Mouse (Mus musculus) embryonic fibroblast, embryonic 13.5 days (primary cell): Measurements from ENCODE around the gene Sub1. TPM values are rescaled to one million over a fixed set of nuclear protein-coding genes. Genes with fewer than 3 reads are reported as not detected.
A peak's percentile ranks its signal among the peaks of the same experiment; 100 is the strongest.

Source experiments
- H3K27ac ChIP-seq: 2 replicates; pipeline ENCODE4 v1.5.1; 2012; ENCODE audit warnings: low read length, control low read depth, inconsistent platforms; ENCODE audit not compliant: insufficient read depth
- H3K4me1 ChIP-seq: 2 replicates; pipeline ENCODE4 v1.6.1; 2011; ENCODE audit warnings: low read length; ENCODE audit not compliant: control insufficient read depth, insufficient read depth
- H3K4me3 ChIP-seq: 2 replicates; pipeline ENCODE4 v1.5.1; 2011; ENCODE audit warnings: mild to moderate bottlenecking, control low read depth, low read length; ENCODE audit not compliant: insufficient read depth
- CTCF ChIP-seq: IDR thresholded peaks from 2 replicates; pipeline ENCODE4 v1.5.1; 2011; ENCODE audit warnings: mild to moderate bottlenecking, control low read depth, low read length, moderate library complexity, borderline replicate concordance; ENCODE audit not compliant: insufficient read depth
- POLR2A ChIP-seq: IDR thresholded peaks from 2 replicates; pipeline ENCODE4 v1.6.1; 2011; ENCODE audit warnings: low read depth, mild to moderate bottlenecking, control low read depth, low read length, moderate library complexity
- polyA plus RNA-seq: library from polyadenylated mRNA; stranded (reverse); fragments of >200 nt; gene quantifications from 2 replicates; pipeline ENCODE4 v1.2.4, GENCODE M21; 2011; ENCODE audit warnings: low read depth; ENCODE audit not compliant: missing spikeins, insufficient read length

Gene Sub1
- 170 and 174 TPM in 2 replicates for polyA plus RNA-seq

GRCm38 (mm10) chr15:11996883-11997282, at the start of gene Sub1:
Gene Sub1 (minus strand): TSS chr15:11996983.
- Histone ChIP-seq H3K4me3 (peak within 1 kb of the TSS; percentile 94), H3K27ac (0 out of 2 replicates have a peak within 1 kb of the TSS, but pooled peaks have one; percentile 30), H3K4me1 (peaks cover 2% of the 10 kb centered on the region; the same call in 1 of the 2 replicates)
- TF ChIP-seq POLR2A = no peak
- no peak for TF ChIP-seq CTCF

- H3K4me3 ChIP-seq = no peak overlapping the region
- no peak for TF ChIP-seq CTCF
- TF ChIP-seq POLR2A = no peak
- H3K27ac ChIP-seq = no peak overlapping the region
Observed at GRCm38 (mm10) chr15:12040407-12040710, 43.6 kb upstream of the Sub1 start.

GRCm38 (mm10) chr15:12039671-12040406, 43.1 kb upstream of the Sub1 start:
- no peak overlapping the region for H3K27ac ChIP-seq
- no peaks in the 10 kb centered on the region for H3K4me1 ChIP-seq
- TF ChIP-seq CTCF = no peak
- no peak for TF ChIP-seq POLR2A

More at GRCm38 (mm10) chr15:12040407-12040710, 43.6 kb upstream of the Sub1 start:
- no peaks in the 10 kb centered on the region for H3K4me1 ChIP-seq

GRCm38 (mm10) chr15:12039256-12039655, 42.5 kb upstream of the Sub1 start:
- Histone ChIP-seq H3K4me3 (no peak overlapping the region), H3K27ac (no peak overlapping the region), H3K4me1 (no peaks in the 10 kb centered on the region)
- TF ChIP-seq CTCF (no peak), POLR2A (no peak)

More at GRCm38 (mm10) chr15:12039671-12040406, 43.1 kb upstream of the Sub1 start:
- H3K4me3 ChIP-seq = no peak overlapping the region

- Histone ChIP-seq H3K4me3 (no peak overlapping the region), H3K27ac (no peak overlapping the region), H3K4me1 (no peaks in the 10 kb centered on the region)
- TF ChIP-seq CTCF (no peak), POLR2A (no peak)
Observed at GRCm38 (mm10) chr15:12037866-12038625, 41.3 kb upstream of the Sub1 start.

- no peak for TF ChIP-seq POLR2A
- no peak for TF ChIP-seq CTCF
- no peak overlapping the region for H3K27ac ChIP-seq
- H3K4me1 ChIP-seq = no peaks in the 10 kb centered on the region
- H3K4me3 ChIP-seq = no peak overlapping the region
Observed at GRCm38 (mm10) chr15:12037217-12037616, 40.4 kb upstream of the Sub1 start.

GRCm38 (mm10) chr15:12036675-12037074, 39.9 kb upstream of the Sub1 start:
- Histone ChIP-seq H3K4me1 (no peaks in the 10 kb centered on the region), H3K27ac (no peak overlapping the region), H3K4me3 (no peak overlapping the region)
- no peak for TF ChIP-seq CTCF
- no peak for TF ChIP-seq POLR2A

- no peak for TF ChIP-seq POLR2A
- TF ChIP-seq CTCF = no peak
- H3K4me3 ChIP-seq = no peak overlapping the region
- H3K27ac ChIP-seq = no peak overlapping the region
- no peaks in the 10 kb centered on the region for H3K4me1 ChIP-seq
Observed at GRCm38 (mm10) chr15:12034317-12034716, 37.5 kb upstream of the Sub1 start.

- Histone ChIP-seq H3K4me1 (no peaks in the 10 kb centered on the region), H3K27ac (no peak overlapping the region), H3K4me3 (no peak overlapping the region)
- no peak for TF ChIP-seq POLR2A
- TF ChIP-seq CTCF = no peak
Observed at GRCm38 (mm10) chr15:12033155-12033554, 36.4 kb upstream of the Sub1 start.

- no peak for TF ChIP-seq POLR2A
- no peak overlapping the region for H3K27ac ChIP-seq
- H3K4me1 ChIP-seq = no peaks in the 10 kb centered on the region
- no peak overlapping the region for H3K4me3 ChIP-seq
Observed at GRCm38 (mm10) chr15:12032512-12032911, 35.7 kb upstream of the Sub1 start.

- Histone ChIP-seq H3K4me3 (no peak overlapping the region), H3K27ac (no peak overlapping the region), H3K4me1 (no peaks in the 10 kb centered on the region)
- TF ChIP-seq POLR2A = no peak
- TF ChIP-seq CTCF = no peak
Observed at GRCm38 (mm10) chr15:12031861-12032260, 35.1 kb upstream of the Sub1 start.
